Mouse (Mus musculus): ENCODE data around the gene Stoml1. TPM values are rescaled to one million over a fixed set of nuclear protein-coding genes. Genes with fewer than 3 reads are reported as not detected.

Gene Stoml1
- polyA plus RNA-seq, 1 experiment from 2014 or later = 4.1 TPM

- no peak overlapping the region for H3K4me3 ChIP-seq (replicated peaks)
- no peaks in the 10 kb centered on the region for H3K36me3 ChIP-seq (replicated peaks)
- H3K9ac ChIP-seq = no peak overlapping the region
- WGBS (ENCODE audit: insufficient replicate concordance) = 63% methylated on average over 14 of the region's 14 CpGs
- H3K9me3 ChIP-seq (replicated peaks) = no peaks in the 10 kb centered on the region
- peaks cover 11% of the 10 kb centered on the region for H3K4me1 ChIP-seq (replicated peaks)
- H3K27ac ChIP-seq (replicated peaks) = no peak overlapping the region
- no peak overlapping the region for H3K4me2 ChIP-seq
- peaks cover 45% of the 10 kb centered on the region for H3K27me3 ChIP-seq
- no peak for ATAC-seq (ENCODE audit: insufficient read depth)
Measured at GRCm38 (mm10) chr9:58310043-58310660, 57.2 kb downstream of the Stoml1 start.

- Histone ChIP-seq H3K9me3 (replicated peaks) (no peaks in the 10 kb centered on the region), H3K27me3 (peaks cover 48% of the 10 kb centered on the region), H3K9ac (no peak overlapping the region), H3K27ac (replicated peaks) (no peak overlapping the region), H3K4me3 (replicated peaks) (0 out of 2 replicates have a peak overlapping the region, but pooled peaks have one; percentile 29), H3K4me1 (replicated peaks) (peaks cover 11% of the 10 kb centered on the region), H3K36me3 (replicated peaks) (no peaks in the 10 kb centered on the region), H3K4me2 (0 out of 2 replicates have a peak overlapping the region, but pooled peaks have one; percentile 49)
- ATAC-seq (ENCODE audit: insufficient read depth) = no peak
- WGBS (ENCODE audit: insufficient replicate concordance) = 59% methylated on average over 33 of the region's 33 CpGs
Measured at GRCm38 (mm10) chr9:58311191-58311910, 58.4 kb downstream of the Stoml1 start.

Small RNA genes within 50 kb of the gene (microRNA-seq; reads per million reads assigned to microRNA genes)
- gene Mir6385 = not detected

Other genes starting within 250 kb of the Stoml1 start
- gene Cyp11a1, start 246.8 kb upstream of the Stoml1 start, polyA plus RNA-seq (2015; fragmentation: Nextera tagmentation; extraction: Ambion mirVana) = 1.3 and 1.5 TPM in 2 replicates
- 0.15 TPM in 1 of 2 replicates, not detected in the other for gene Stra6, start 189.4 kb upstream of the Stoml1 start, polyA plus RNA-seq (2015; fragmentation: Nextera tagmentation; extraction: Ambion mirVana)
- gene Ccdc33, start 134.3 kb upstream of the Stoml1 start, polyA plus RNA-seq (2015; fragmentation: Nextera tagmentation; extraction: Ambion mirVana) = not detected in 2 replicates
- 4.2 and 4.5 TPM in 2 replicates for gene Islr, start 48.9 kb upstream of the Stoml1 start, polyA plus RNA-seq (2015; fragmentation: Nextera tagmentation; extraction: Ambion mirVana)
- gene Islr2, start 48.8 kb upstream of the Stoml1 start, polyA plus RNA-seq (2015; fragmentation: Nextera tagmentation; extraction: Ambion mirVana) = 0.05 and 0.08 TPM in 2 replicates
- 19.3 and 22.0 TPM in 2 replicates for gene Pml, start 3.4 kb upstream of the Stoml1 start, polyA plus RNA-seq (2015; fragmentation: Nextera tagmentation; extraction: Ambion mirVana)
- 2.7 TPM in 2 replicates for gene Loxl1, start 60.0 kb downstream of the Stoml1 start, polyA plus RNA-seq (2015; fragmentation: Nextera tagmentation; extraction: Ambion mirVana)
- not detected in 2 replicates for gene Tbc1d21, start 117.3 kb downstream of the Stoml1 start, polyA plus RNA-seq (2015; fragmentation: Nextera tagmentation; extraction: Ambion mirVana)
- gene Insyn1, start 235.4 kb downstream of the Stoml1 start, polyA plus RNA-seq (2015; fragmentation: Nextera tagmentation; extraction: Ambion mirVana) = 0.09 TPM in 1 of 2 replicates, not detected in the other